13 mouse cellular contexts compared by ENCODE assay signal in genomic region chr1:185185556-185185955, GRCm38 (mm10). TPM values are rescaled to one million over a fixed set of nuclear protein-coding genes. Genes with fewer than 3 reads are reported as not detected.
DNase-seq lines count a peak whose midpoint lies in the region; ATAC-seq lines count a peak whose summit lies in the region.
"Had no signal": no experiment of that assay in that cellular context is flagged by ENCODE, and none has a peak within 500 bp of the region (broad histone marks: within the 10 kb centered on the region; RNA-seq: fewer than 3 reads in every experiment).

No protein-coding gene starts in this region.

- H3K4me3 ChIP-seq in midbrain, embryonic 11.5 days (ENCODE audit: low read depth, low read length), result no peak overlapping the region
- H3K4me3 ChIP-seq in midbrain, embryonic 10.5 days, result no peak overlapping the region
- H3K4me3 ChIP-seq in midbrain, embryonic 13.5 days (replicated peaks), result no peak overlapping the region
- H3K4me3 ChIP-seq in limb, embryonic 10.5 days, result no peak overlapping the region
- H3K4me3 ChIP-seq: erythroblast, embryonic 14.5 days; liver, embryonic 15.5 days had no signal

- DNase-seq in midbrain, embryonic 11.5 days (ENCODE audit: low spot score, missing footprints), result peak; percentile 10
- no peak for DNase-seq in midbrain, embryonic 10.5 days (ENCODE audit: low spot score)
- peak; percentile 65 to 66 for DNase-seq in frontal cortex, postnatal 36 days (ENCODE audit: low spot score in 2 of 2)
- DNase-seq in thymus, postnatal 25 days, result no peak
- DNase-seq in heart, postnatal 36 days, result no peak
- no peak for DNase-seq in limb, embryonic 10.5 days (ENCODE audit: low spot score)
- DNase-seq: adrenal gland, postnatal 10 days; heart, postnatal 14 days; kidney, adult 18-20 months had no signal

- intact Hi-C loops in heart, postnatal 36 days (cut with DNase I), result loop anchor here (10.0 kb wide), 1 partner anchor 151 kb away; no protein-coding TSS in a partner anchor

- H3K36me3 ChIP-seq in midbrain, embryonic 11.5 days (ENCODE audit: control insufficient read depth, insufficient read depth, low read length), result no peaks in the 10 kb centered on the region
- no peaks in the 10 kb centered on the region for H3K36me3 ChIP-seq in midbrain, embryonic 10.5 days
- no peaks in the 10 kb centered on the region for H3K36me3 ChIP-seq in midbrain, embryonic 13.5 days
- no peaks in the 10 kb centered on the region for H3K36me3 ChIP-seq in limb, embryonic 10.5 days
- H3K36me3 ChIP-seq: liver, embryonic 15.5 days had no signal

- H3K4me1 ChIP-seq in midbrain, embryonic 11.5 days (ENCODE audit: control insufficient read depth, insufficient read depth, low read length), result peaks cover 3% of the 10 kb centered on the region; the same call in 1 of the 2 replicates
- peaks cover 16% of the 10 kb centered on the region for H3K4me1 ChIP-seq in midbrain, embryonic 10.5 days
- H3K4me1 ChIP-seq in midbrain, embryonic 13.5 days (replicated peaks), result peaks cover 22% of the 10 kb centered on the region
- H3K4me1 ChIP-seq in limb, embryonic 10.5 days, result peaks cover 12% of the 10 kb centered on the region
- H3K4me1 ChIP-seq: liver, embryonic 15.5 days had no signal

- no peak overlapping the region for H3K27ac ChIP-seq in midbrain, embryonic 11.5 days (ENCODE audit: low read depth, low read length)
- H3K27ac ChIP-seq in midbrain, embryonic 10.5 days (replicated peaks), result no peak overlapping the region
- H3K27ac ChIP-seq in midbrain, embryonic 13.5 days, result no peak overlapping the region
- H3K27ac ChIP-seq in limb, embryonic 10.5 days, result no peak overlapping the region
- H3K27ac ChIP-seq: liver, embryonic 15.5 days; macrophage had no signal

- H3K4me2 ChIP-seq in midbrain, embryonic 11.5 days, result no peak overlapping the region
- H3K4me2 ChIP-seq in midbrain, embryonic 13.5 days (replicated peaks), result no peak overlapping the region
- H3K4me2 ChIP-seq: liver, embryonic 15.5 days had no signal

- no peaks in the 10 kb centered on the region for H3K9me3 ChIP-seq in midbrain, embryonic 11.5 days (ENCODE audit: control insufficient read depth, low read length)
- H3K9me3 ChIP-seq in midbrain, embryonic 10.5 days (replicated peaks), result no peaks in the 10 kb centered on the region
- no peaks in the 10 kb centered on the region for H3K9me3 ChIP-seq in midbrain, embryonic 13.5 days
- H3K9me3 ChIP-seq in limb, embryonic 10.5 days (replicated peaks), result no peaks in the 10 kb centered on the region
- H3K9me3 ChIP-seq: liver, embryonic 15.5 days had no signal

- ATAC-seq in midbrain, embryonic 11.5 days (ENCODE audit: low FRiP score), result no peak
- ATAC-seq in midbrain, embryonic 13.5 days, result peak; percentile 71

- no peak overlapping the region for H3K9ac ChIP-seq in midbrain, embryonic 11.5 days (ENCODE audit: low read length)
- H3K9ac ChIP-seq in midbrain, embryonic 13.5 days (replicated peaks), result no peak overlapping the region
- H3K9ac ChIP-seq: liver, embryonic 15.5 days had no signal

- H3K27me3 ChIP-seq in midbrain, embryonic 11.5 days (ENCODE audit: control insufficient read depth, insufficient read depth, low read length), result no peaks in the 10 kb centered on the region
- no peaks in the 10 kb centered on the region for H3K27me3 ChIP-seq in midbrain, embryonic 10.5 days (ENCODE audit: low read depth, poor library complexity, severe bottlenecking)
- H3K27me3 ChIP-seq in midbrain, embryonic 13.5 days, result 0 out of 2 replicates have a peak, but pooled peaks cover 3% of the 10 kb centered on the region
- no peaks in the 10 kb centered on the region for H3K27me3 ChIP-seq in limb, embryonic 10.5 days (ENCODE audit: low read depth, poor library complexity, severe bottlenecking)
- H3K27me3 ChIP-seq: liver, embryonic 15.5 days had no signal

- 75% methylated on average over 9 of the region's 9 CpGs for WGBS in midbrain, embryonic 11.5 days
- 81% methylated on average over 9 of the region's 9 CpGs for WGBS in midbrain, embryonic 10.5 days
- WGBS in midbrain, embryonic 13.5 days, result 55% methylated on average over 9 of the region's 9 CpGs
- WGBS in limb, embryonic 10.5 days, result 68% methylated on average over 9 of the region's 9 CpGs

RNA-seq across cellular contexts. Expression of gene Rab3gap2, which starts 18.4 kb away (rescaled TPM):
- 21.0 and 22.3 TPM in 2 replicates for polyA plus RNA-seq in midbrain, embryonic 11.5 days (2014; fragmentation: Nextera tagmentation; extraction: Ambion mirVana)
- 19.5 and 21.4 TPM in 2 replicates for polyA plus RNA-seq in midbrain, embryonic 10.5 days (2016; fragmentation: Nextera tagmentation; extraction: Ambion mirVana)
- polyA plus RNA-seq in midbrain, embryonic 13.5 days (2015; fragmentation: Nextera tagmentation; extraction: Ambion mirVana), result 23.6 and 24.6 TPM in 2 replicates
- total RNA-seq in heart, postnatal 36 days (2021), result 10 to 100 TPM; 21.5 to 22.9 TPM
- 17.7 and 20.6 TPM in 2 replicates for polyA plus RNA-seq in limb, embryonic 10.5 days (2016; fragmentation: Nextera tagmentation; extraction: Ambion mirVana)

Comparison
In these comparisons a context has a peak if more than half of its experiments do, and no peak if none do; other contexts are left out.
1. DNase-seq: peak in midbrain, embryonic 11.5 days (single experiment) and frontal cortex, postnatal 36 days (2 of 2); none in midbrain, embryonic 10.5 days (single experiment), thymus, postnatal 25 days (single experiment), heart, postnatal 36 days (0 of 2) and limb, embryonic 10.5 days (single experiment).